Mouse (Mus musculus): ENCODE results near the gene Dek.

DNA sequence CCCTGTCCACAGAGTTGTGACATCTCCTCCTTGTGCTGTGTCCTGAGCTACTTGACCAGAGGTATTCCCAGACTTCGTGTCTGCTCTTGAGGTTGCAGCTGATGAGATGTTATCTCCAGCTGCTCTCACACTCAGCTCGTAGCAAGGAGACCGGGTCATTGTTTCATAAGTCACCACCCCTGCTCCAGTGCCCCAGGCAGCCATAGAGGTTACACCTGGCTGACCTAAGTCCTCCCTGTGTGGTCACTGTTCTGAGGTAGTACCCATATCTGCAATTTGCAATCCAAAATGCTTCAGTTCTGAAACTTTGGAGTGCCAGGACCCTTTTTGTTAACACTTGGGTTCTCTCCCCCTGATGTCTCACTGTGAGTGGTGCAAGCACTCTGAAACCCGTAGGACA, 56.0 kb downstream of the Dek start:
- TF ChIP-seq CTCF (IDR thresholded peaks at IDR 0.05; ENCODE audit: borderline replicate concordance, insufficient read depth, low read length) (no peak), POLR2A (IDR thresholded peaks at IDR 0.05; ENCODE audit: low read depth, low read length) (no peak)
